Mouse (Mus musculus): ENCODE results near the gene Olfr24.

DNA sequence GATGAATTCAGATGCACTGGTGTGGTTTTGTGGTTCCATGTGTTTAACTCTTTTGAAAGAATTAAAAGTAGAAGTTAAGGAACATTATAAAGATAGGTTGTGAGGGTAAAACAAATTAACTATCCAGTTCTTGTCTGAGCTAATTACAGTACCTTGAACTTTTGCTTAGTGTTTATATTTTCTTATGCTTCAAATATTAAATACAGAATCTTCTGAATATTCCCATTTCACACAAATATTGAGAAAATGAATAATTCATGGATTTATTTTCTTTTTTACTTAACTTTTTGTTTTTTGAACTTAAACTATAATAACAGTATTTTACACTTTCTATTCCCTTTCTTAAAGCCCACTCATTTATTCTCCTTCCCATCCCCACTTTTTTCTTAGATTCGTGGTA lies 8.2 kb downstream of the Olfr24 start:
- TF ChIP-seq CTCF (IDR thresholded peaks at IDR 0.05; ENCODE audit: extremely low read depth, insufficient read depth, low read length) (no peak), POLR2A (IDR thresholded peaks at IDR 0.05; ENCODE audit: extremely low read depth, insufficient read depth, low read length) (no peak)
